Mouse (Mus musculus) hindbrain, embryonic 12.5 days (tissue): Measurements from ENCODE around the gene Aebp1. TPM values are rescaled to one million over a fixed set of nuclear protein-coding genes. Genes with fewer than 3 reads are reported as not detected.

Source experiments
- ATAC-seq: fragments of 200-750 bp; cut with Nextera tagmentation; 2 replicates; pipeline ENCODE4 v1.8.0; 2017; ENCODE audit warnings: moderate TSS enrichment; ENCODE audit not compliant: low FRiP score
- H3K27ac ChIP-seq: fragments of 300-500 bp; sonication (generic); 2 replicates; pipeline ENCODE4 v1.5.1; 2016; ENCODE audit warnings: mild to moderate bottlenecking
- H3K27me3 ChIP-seq: fragments of 300-500 bp; sonication (generic); 2 replicates; pipeline ENCODE4 v1.6.1; 2016; ENCODE audit warnings: mild to moderate bottlenecking
- H3K36me3 ChIP-seq: fragments of 300-500 bp; sonication (generic); 2 replicates; pipeline ENCODE4 v1.6.1; 2016; ENCODE audit warnings: mild to moderate bottlenecking
- H3K4me1 ChIP-seq: fragments of 300-500 bp; sonication (generic); 2 replicates; pipeline ENCODE4 v1.6.1; 2016
- H3K4me2 ChIP-seq: fragments of 300-500 bp; sonication (generic); replicated peaks from 2 replicates; pipeline ENCODE4 v1.6.1; 2016; ENCODE audit warnings: mild to moderate bottlenecking
- H3K4me3 ChIP-seq: fragments of 300-500 bp; sonication (generic); 2 replicates; pipeline ENCODE4 v1.5.1; 2016; ENCODE audit warnings: mild to moderate bottlenecking
- H3K9ac ChIP-seq: fragments of 300-500 bp; sonication (generic); 2 replicates; pipeline ENCODE4 v1.6.1; 2016; ENCODE audit warnings: mild to moderate bottlenecking, moderate library complexity
- H3K9me3 ChIP-seq: fragments of 300-500 bp; sonication (generic); replicated peaks from 2 replicates; pipeline ENCODE4 v1.6.1; 2016; ENCODE audit warnings: mild to moderate bottlenecking
- WGBS: fragments of 180-500 bp; shearing (Covaris S2); methylation state at CpG from one replicate; pipeline ENCODE4 v1.1.7; 2016; 5-methylcytosine and 5-hydroxymethylcytosine counted together
- polyA plus RNA-seq: library from polyadenylated mRNA; unstranded; fragments of >200 nt; fragmentation: Nextera tagmentation; extraction: Ambion mirVana; gene quantifications from 2 replicates; pipeline ENCODE4 v1.2.1, GENCODE M21; 2016

The Aebp1 gene
- polyA plus RNA-seq, 1 experiment from 2014 or later: 41.4 TPM

DNA sequence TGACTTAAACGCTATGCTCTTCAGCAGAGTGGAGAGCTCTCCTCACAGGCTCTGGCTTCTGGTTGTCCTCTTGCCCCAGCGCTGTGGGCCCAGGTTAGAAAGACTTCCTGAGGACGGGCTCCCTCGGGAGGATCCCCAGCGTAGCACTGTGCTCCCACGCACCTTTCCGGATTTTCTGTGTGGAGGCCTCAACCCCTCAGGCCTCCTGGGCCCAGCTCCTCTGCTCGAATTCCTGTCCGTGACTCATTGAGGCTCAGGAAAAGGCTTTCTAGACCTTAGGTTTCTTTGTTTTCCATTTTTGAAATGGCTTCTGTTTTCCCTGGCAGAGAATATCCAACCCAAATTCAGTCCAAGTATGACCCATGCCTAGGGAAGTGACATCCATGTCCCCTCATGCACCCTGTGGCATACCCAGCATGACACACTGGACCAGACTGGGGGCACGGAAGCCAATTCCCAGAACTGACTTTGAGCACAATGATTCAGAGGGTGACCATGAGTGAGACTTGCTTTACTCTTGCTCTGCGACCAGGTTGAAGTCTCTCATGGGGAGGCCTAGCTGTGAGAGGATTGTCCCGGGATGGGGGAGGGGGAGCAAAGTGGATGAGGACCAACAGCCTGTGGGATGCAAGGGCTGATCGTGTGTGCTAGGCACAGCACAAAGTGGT is 1.7 kb upstream of the Aebp1 start:
- no peak overlapping the region for H3K27ac ChIP-seq
- no peak overlapping the region for H3K9ac ChIP-seq
- no peaks in the 10 kb centered on the region for H3K9me3 ChIP-seq
- no peak overlapping the region for H3K4me2 ChIP-seq
- ATAC-seq: no peak
- no peak overlapping the region for H3K4me3 ChIP-seq
- H3K4me1 ChIP-seq: peaks cover 23% of the 10 kb centered on the region
- 85% methylated on average over 13 of the region's 13 CpGs for WGBS
- H3K27me3 ChIP-seq: peaks cover 47% of the 10 kb centered on the region
- no peaks in the 10 kb centered on the region for H3K36me3 ChIP-seq

DNA sequence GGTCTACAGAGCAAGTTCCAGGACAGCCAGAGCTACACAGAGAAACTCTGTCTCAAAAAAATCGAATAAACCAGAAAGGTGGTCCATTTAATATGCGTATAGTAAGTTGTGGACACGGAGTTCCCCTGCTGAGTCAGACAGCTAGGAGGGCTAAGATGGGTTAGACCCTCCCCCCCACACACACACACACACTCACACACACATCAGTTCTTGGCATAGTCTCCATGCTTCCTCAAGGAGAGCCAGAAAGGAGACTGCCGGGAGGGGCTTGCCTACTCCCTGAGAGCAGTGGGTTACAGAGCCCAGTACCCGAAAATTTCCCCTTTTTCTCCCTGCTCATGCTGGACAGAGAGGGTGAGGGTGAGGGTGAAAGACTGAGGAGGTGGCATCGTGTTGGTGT is 1.1 kb upstream of the Aebp1 start:
- no peak overlapping the region for H3K9ac ChIP-seq
- H3K4me1 ChIP-seq: peaks cover 23% of the 10 kb centered on the region
- no peak overlapping the region for H3K4me3 ChIP-seq
- peaks cover 47% of the 10 kb centered on the region for H3K27me3 ChIP-seq
- H3K36me3 ChIP-seq: no peaks in the 10 kb centered on the region
- no peaks in the 10 kb centered on the region for H3K9me3 ChIP-seq
- H3K4me2 ChIP-seq: no peak overlapping the region
- WGBS: 56% methylated on average over 6 of the region's 6 CpGs
- ATAC-seq: no peak
- H3K27ac ChIP-seq: no peak overlapping the region

DNA sequence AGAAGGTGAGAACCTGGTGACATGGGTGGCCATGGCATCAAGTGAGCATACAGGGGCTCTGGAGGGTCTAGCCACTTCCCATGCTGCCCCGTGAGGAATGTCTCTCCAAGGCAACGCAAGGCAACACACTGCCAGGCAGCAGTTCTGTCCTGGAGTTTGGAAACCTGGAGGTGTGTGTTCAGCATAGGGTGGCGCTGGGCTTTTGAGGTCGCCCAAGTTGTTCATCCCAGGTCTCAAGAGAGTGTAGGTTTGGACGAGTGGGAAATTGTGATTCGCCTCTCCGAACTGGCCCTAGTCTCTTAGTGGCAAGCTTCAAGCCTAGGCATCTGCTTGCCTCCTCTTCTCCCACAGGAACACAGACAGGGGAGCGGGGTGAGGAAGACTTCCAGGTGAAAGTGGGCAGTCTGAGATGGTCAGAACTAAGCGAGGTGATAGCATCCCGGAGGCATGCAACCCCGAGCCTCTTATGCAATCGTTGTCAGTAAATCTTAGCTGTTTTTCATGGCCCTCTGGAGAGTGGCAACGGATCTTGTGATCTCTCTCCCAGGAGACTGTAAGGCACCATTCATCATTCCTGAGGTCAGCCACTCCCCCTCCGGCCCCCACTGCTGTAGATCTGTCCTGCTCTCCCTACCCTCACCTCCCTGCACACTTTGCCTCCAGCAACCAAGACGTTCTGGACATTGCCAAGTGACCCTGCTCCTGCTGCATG is 803 bp downstream of the Aebp1 start:
- no peak for ATAC-seq
- Histone ChIP-seq H3K4me3 (peak overlapping the region; percentile 38), H3K4me2 (peak overlapping the region; percentile 60), H3K27ac (no peak overlapping the region), H3K27me3 (peaks cover 47% of the 10 kb centered on the region), H3K9ac (peak overlapping the region; percentile 47), H3K36me3 (no peaks in the 10 kb centered on the region), H3K4me1 (peaks cover 18% of the 10 kb centered on the region), H3K9me3 (no peaks in the 10 kb centered on the region)
- WGBS: 24% methylated on average over 15 of the region's 15 CpGs

DNA sequence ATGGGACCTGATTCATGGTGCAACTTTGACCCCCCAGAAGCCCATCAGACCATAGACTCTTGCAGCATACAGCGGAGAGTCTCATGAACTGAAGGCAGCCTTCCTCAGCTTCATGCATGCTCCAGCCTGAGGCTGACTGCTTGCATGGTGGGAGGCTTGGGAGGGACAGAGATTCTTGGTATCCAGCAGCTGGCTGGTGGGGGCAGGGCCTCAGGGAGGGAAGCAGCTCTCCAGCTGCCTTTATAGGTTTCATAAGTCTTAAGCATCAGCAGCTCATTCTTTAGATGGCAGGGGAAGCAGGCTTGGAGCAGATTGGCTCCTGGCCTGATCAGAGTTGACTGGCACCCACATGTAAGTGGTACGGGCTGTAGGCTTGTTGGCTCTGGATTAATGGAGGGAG is 5.4 kb downstream of the Aebp1 start:
- 84% methylated on average over 2 of the region's 2 CpGs for WGBS
- H3K27ac ChIP-seq: no peak overlapping the region
- peaks cover 28% of the 10 kb centered on the region for H3K36me3 ChIP-seq
- H3K27me3 ChIP-seq: peaks cover 21% of the 10 kb centered on the region
- H3K9me3 ChIP-seq: no peaks in the 10 kb centered on the region
- H3K4me2 ChIP-seq: no peak overlapping the region
- ATAC-seq: no peak
- H3K9ac ChIP-seq: no peak overlapping the region
- peaks cover 8% of the 10 kb centered on the region for H3K4me1 ChIP-seq
- no peak overlapping the region for H3K4me3 ChIP-seq

DNA sequence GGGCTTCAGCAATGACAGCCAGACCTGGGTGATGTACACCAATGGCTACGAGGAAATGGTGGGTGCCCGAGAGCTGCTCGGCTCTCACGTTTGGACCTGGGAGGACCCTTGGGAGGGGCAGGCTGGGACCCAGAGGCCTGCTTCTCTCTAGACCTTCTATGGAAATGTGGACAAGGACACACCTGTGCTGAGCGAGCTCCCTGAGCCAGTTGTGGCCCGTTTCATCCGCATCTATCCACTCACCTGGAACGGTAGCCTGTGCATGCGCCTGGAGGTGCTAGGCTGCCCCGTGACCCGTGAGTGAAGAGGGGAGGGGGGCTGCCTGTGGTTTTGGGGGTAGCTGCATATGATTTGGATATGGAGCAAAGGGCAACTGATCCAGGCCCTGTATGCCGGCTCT is 6.6 kb downstream of the Aebp1 start:
- Histone ChIP-seq H3K4me1 (no peaks in the 10 kb centered on the region), H3K9me3 (no peaks in the 10 kb centered on the region), H3K4me2 (no peak overlapping the region), H3K36me3 (peaks cover 39% of the 10 kb centered on the region), H3K27ac (no peak overlapping the region), H3K9ac (no peak overlapping the region), H3K4me3 (no peak overlapping the region), H3K27me3 (peaks cover 10% of the 10 kb centered on the region)
- 94% methylated on average over 12 of the region's 12 CpGs for WGBS
- ATAC-seq: no peak

DNA sequence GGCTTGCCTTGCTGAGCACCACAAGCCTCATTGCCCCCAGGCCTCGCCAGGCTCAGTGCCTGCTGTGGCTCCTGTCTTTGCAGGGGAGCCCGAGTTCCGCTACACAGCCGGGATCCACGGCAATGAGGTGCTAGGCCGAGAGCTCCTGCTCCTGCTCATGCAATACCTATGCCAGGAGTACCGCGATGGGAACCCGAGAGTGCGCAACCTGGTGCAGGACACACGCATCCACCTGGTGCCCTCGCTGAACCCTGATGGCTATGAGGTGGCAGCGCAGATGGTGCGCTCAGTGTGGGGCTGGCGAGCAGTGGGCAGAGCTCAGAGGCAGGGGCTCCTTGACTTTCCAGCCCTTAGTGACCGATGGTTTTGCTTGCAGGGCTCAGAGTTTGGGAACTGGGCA is 7.6 kb downstream of the Aebp1 start:
- peaks cover under 1% of the 10 kb centered on the region; the same call in 1 of the 2 replicates for H3K27me3 ChIP-seq
- no peaks in the 10 kb centered on the region for H3K9me3 ChIP-seq
- H3K4me3 ChIP-seq: no peak overlapping the region
- no peak overlapping the region for H3K27ac ChIP-seq
- no peak overlapping the region for H3K4me2 ChIP-seq
- no peak for ATAC-seq
- H3K36me3 ChIP-seq: peaks cover 49% of the 10 kb centered on the region
- H3K9ac ChIP-seq: no peak overlapping the region
- WGBS: 94% methylated on average over 16 of the region's 16 CpGs
- no peaks in the 10 kb centered on the region for H3K4me1 ChIP-seq

DNA sequence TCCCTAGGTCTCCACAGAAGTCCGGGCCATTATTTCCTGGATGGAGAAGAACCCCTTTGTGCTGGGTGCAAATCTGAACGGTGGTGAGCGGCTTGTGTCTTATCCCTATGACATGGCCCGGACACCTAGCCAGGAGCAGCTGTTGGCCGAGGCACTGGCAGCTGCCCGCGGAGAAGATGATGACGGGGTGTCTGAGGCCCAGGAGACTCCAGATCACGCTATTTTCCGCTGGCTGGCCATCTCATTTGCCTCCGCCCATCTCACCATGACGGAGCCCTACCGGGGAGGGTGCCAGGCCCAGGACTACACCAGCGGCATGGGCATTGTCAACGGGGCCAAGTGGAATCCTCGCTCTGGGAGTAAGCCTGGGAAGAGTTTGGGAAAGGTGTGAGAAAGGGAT is 8.3 kb downstream of the Aebp1 start:
- Histone ChIP-seq H3K9me3 (no peaks in the 10 kb centered on the region), H3K27ac (no peak overlapping the region), H3K4me2 (no peak overlapping the region), H3K4me3 (no peak overlapping the region), H3K4me1 (no peaks in the 10 kb centered on the region), H3K36me3 (peaks cover 55% of the 10 kb centered on the region), H3K9ac (no peak overlapping the region), H3K27me3 (no peaks in the 10 kb centered on the region)
- 95% methylated on average over 16 of the region's 16 CpGs for WGBS
- ATAC-seq: no peak

DNA sequence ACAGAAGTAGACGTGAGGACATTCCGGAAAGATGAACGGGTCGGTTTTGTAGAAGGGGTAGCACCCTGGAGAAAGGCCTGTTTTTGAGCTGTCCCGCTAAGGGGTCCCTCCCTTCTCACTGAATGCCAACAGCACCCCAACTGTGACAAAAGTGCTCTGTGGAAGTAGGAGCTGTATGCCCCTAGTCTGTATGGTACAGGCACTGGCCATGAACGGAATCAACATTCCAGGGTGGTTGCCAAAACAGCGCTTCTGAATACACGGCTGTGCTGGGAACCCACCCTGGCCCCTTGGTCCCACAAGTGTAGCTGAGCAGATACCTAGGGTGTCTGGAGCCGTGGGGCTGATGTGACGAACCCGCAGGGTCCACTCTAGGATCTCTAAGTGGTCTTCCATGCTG is 11.0 kb downstream of the Aebp1 start:
- ATAC-seq: no peak
- Histone ChIP-seq H3K4me2 (no peak overlapping the region), H3K9me3 (no peaks in the 10 kb centered on the region), H3K4me3 (no peak overlapping the region), H3K9ac (no peak overlapping the region), H3K27ac (no peak overlapping the region), H3K4me1 (peaks cover 12% of the 10 kb centered on the region), H3K27me3 (no peaks in the 10 kb centered on the region), H3K36me3 (peaks cover 59% of the 10 kb centered on the region)
- 95% methylated on average over 11 of the region's 11 CpGs for WGBS

DNA sequence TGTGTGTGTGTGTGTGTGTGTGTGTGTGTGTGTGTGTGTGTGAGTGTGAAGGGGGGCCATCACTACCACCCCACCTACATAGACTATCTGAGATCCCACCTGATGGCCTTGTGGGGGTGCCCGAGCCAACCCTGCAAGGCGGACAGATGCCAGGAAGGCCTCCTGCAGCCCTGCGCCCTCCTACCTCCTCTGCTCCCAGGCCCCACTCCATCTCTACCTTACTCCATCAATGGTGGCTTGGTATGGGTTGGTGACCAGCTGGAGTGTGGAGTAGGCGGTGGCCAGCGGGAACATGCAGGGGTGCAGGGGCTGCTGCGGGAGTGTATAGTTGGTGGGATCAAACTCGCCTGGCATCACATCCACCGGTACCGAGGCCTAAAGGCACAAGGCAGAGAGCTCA is 11.4 kb downstream of the Aebp1 start:
- ATAC-seq: no peak

DNA sequence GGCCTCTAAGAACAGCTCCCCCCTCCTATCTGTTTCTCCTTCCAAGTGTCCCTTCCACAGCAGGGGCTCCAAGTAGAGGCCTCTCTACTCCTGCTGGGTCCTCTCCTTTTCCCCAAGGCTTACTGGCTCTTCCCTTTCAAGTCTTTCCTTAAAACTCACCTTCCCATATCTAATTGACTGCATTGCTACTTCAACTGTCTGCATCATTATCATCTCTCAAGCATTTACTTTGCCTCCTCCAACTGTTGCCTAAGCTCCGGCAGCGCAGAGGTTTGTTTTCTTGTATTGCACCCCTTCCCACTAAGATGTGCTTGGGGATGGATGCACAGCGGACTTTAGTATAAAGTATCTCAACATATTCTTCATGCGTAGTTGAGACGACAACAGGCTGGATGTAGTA is 15.7 kb downstream of the Aebp1 start:
- Histone ChIP-seq H3K9ac (peak overlapping the region; percentile 51), H3K9me3 (no peaks in the 10 kb centered on the region), H3K4me3 (peak overlapping the region; percentile 65), H3K36me3 (peaks cover 29% of the 10 kb centered on the region), H3K4me1 (peaks cover 15% of the 10 kb centered on the region), H3K4me2 (peak overlapping the region; percentile 56), H3K27ac (no peak overlapping the region), H3K27me3 (no peaks in the 10 kb centered on the region)
- 5% methylated on average over 5 of the region's 5 CpGs for WGBS
- ATAC-seq: no peak

More for the DNA sequence above, 11.4 kb downstream of the Aebp1 start:
- H3K4me3 ChIP-seq: no peak overlapping the region
- 98% methylated on average over 9 of the region's 9 CpGs for WGBS
- H3K27ac ChIP-seq: no peak overlapping the region
- H3K27me3 ChIP-seq: no peaks in the 10 kb centered on the region
- no peaks in the 10 kb centered on the region for H3K9me3 ChIP-seq
- H3K4me1 ChIP-seq: peaks cover 12% of the 10 kb centered on the region
- H3K9ac ChIP-seq: no peak overlapping the region
- peaks cover 59% of the 10 kb centered on the region for H3K36me3 ChIP-seq
- no peak overlapping the region for H3K4me2 ChIP-seq

DNA sequence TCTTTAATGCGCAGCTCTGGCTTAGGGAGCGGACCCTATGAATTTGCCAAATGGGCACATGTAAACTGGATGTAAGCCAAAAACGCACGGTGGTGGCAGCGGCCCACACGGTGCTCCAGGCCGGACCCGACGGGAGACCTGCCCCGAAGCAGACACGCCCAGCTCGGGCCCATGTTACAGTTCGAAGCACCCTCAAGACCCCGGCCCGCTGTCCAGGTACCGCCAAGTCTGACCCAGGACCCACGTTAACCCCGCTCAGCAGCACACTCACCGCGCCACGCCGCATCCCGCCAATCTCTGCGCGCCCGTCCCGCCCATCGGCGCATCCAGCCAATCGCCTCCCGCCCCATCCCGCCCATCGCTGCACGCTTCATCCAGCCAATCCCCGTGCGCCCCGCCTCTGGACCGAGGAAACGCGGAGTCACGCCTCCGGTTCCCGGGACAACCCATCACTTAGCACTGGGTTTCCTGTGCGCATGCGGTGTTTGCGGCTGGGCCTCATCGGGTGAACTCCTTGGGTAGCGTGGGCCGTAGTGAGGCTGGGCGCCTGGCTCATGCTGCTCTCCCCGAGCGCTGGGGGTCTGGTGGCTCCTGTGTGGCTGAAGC is 16.3 kb downstream of the Aebp1 start, which contains the start of gene Pold2:
Gene Pold2, minus strand, starts transcription at position 372 of the 606 bp plus-strand sequence.
- no peaks in the 10 kb centered on the region for H3K27me3 ChIP-seq
- WGBS: under 1% methylated on average over 38 of the region's 52 CpGs
- H3K4me3 ChIP-seq: peak within 1 kb of the TSS; percentile 65
- ATAC-seq: peak; percentile 98
- H3K4me1 ChIP-seq: peaks cover 15% of the 10 kb centered on the region
- H3K4me2 ChIP-seq: peak within 1 kb of the TSS; percentile 56
- peaks cover 23% of the 10 kb centered on the region for H3K36me3 ChIP-seq
- H3K9me3 ChIP-seq: no peaks in the 10 kb centered on the region
- peak within 1 kb of the TSS; percentile 90 for H3K27ac ChIP-seq
- peak within 1 kb of the TSS; percentile 66 for H3K9ac ChIP-seq

DNA sequence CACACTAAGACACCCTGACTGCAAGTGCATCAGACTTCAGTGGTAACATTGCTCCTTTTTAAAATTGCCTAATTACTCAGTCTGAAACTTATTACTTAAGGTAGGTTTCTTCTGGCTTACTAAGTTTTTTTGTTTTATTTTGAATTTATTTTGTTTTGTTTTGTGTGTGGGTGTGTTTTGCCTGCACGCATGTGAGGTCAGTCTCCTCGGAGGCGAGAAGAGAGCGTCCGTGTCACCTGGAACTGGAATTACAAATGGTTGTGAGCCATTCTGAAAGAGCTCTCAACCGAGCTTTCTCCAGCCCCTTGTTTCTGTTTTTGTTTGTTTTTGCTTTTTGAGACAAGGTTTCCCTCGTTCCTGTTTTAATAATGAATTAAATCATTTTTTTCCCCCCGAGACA is 16.9 kb downstream of the Aebp1 start:
- H3K27me3 ChIP-seq: no peaks in the 10 kb centered on the region
- peak overlapping the region; percentile 90 for H3K27ac ChIP-seq
- peaks cover 17% of the 10 kb centered on the region for H3K36me3 ChIP-seq
- H3K4me3 ChIP-seq: peak overlapping the region; percentile 65
- peak overlapping the region; percentile 58 for H3K9ac ChIP-seq
- no peaks in the 10 kb centered on the region for H3K9me3 ChIP-seq
- peaks cover 15% of the 10 kb centered on the region for H3K4me1 ChIP-seq
- no peak for ATAC-seq
- peak overlapping the region; percentile 56 for H3K4me2 ChIP-seq
- 44% methylated on average over 8 of the region's 8 CpGs for WGBS
